Comparison of ENCODE assay signal across 32 mouse cellular contexts in the genomic region with DNA sequence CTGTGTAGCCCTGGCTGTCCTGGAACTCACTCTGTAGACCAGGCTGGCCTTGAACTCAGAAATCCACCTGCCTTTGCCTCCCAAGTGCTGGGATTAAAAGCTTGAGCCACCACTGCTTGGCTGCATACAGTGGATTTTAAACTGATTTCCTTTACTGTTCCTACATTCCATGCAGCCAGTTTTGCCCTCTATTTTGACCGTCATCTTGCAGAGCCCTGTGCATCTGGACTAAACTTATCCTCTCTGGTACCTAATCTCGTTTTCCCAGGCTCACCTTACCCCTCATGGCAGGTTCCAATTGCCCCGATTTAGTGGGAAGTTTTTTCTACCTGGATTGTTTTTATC. TPM values are rescaled to one million over a fixed set of nuclear protein-coding genes. Genes with fewer than 3 reads are reported as not detected.
DNase-seq lines count a peak whose midpoint lies in the region; ATAC-seq and TF ChIP-seq lines count a peak whose summit lies in the region.
"Had no signal": no experiment of that assay in that cellular context is flagged by ENCODE, and none has a peak within 500 bp of the region (broad histone marks: within the 10 kb centered on the region; RNA-seq: fewer than 3 reads in every experiment).

No protein-coding gene starts in this region.

- H3K27ac ChIP-seq in heart, embryonic 13.5 days (replicated peaks): peak overlapping the region; percentile 36; the same call in 1 of the 2 replicates
- H3K27ac ChIP-seq in lung, postnatal 0 days (ENCODE audit: low read length): no peak overlapping the region
- peak overlapping the region; percentile 83 for H3K27ac ChIP-seq in bone marrow, adult 2 months (ENCODE audit: control insufficient read depth, insufficient read depth, low read depth, low read length, poor library complexity)
- H3K27ac ChIP-seq in liver, embryonic 15.5 days (replicated peaks): no peak overlapping the region; the same call in 1 of the 2 replicates
- H3K27ac ChIP-seq in intestine, embryonic 16.5 days (ENCODE audit: low read length): no peak overlapping the region
- H3K27ac ChIP-seq: embryonic facial prominence, embryonic 13.5 days; forebrain, embryonic 10.5 days; limb, embryonic 10.5 days; limb, embryonic 15.5 days; midbrain, embryonic 15.5 days; stomach, postnatal 0 days had no signal

- no peak for TF ChIP-seq EP300 in lung, postnatal 0 days (IDR thresholded peaks at IDR 0.05)

- H3K4me3 ChIP-seq in heart, embryonic 13.5 days: no peak overlapping the region
- H3K4me3 ChIP-seq in lung, postnatal 0 days (ENCODE audit: low read depth, low read length): no peak overlapping the region
- peak overlapping the region; percentile 11 for H3K4me3 ChIP-seq in bone marrow, adult 2 months (replicated peaks; ENCODE audit: control insufficient read depth, low read depth, low read length)
- H3K4me3 ChIP-seq in liver, embryonic 15.5 days (replicated peaks): peak overlapping the region; percentile 68; the same call in 1 of the 2 replicates
- H3K4me3 ChIP-seq in intestine, embryonic 16.5 days (ENCODE audit: low read length): no peak overlapping the region
- H3K4me3 ChIP-seq: embryonic facial prominence, embryonic 13.5 days; forebrain, embryonic 10.5 days; limb, embryonic 10.5 days; midbrain, embryonic 15.5 days; neural tube, embryonic 15.5 days had no signal

- 79% methylated on average over 3 of the region's 3 CpGs for WGBS in heart, embryonic 13.5 days
- WGBS in lung, postnatal 0 days: 78% methylated on average over 3 of the region's 3 CpGs
- WGBS in bone marrow, adult 2 months: 34% methylated on average over 3 of the region's 3 CpGs
- 46% methylated on average over 3 of the region's 3 CpGs for WGBS in liver, embryonic 15.5 days (ENCODE audit: insufficient replicate concordance)
- 84% methylated on average over 3 of the region's 3 CpGs for WGBS in intestine, embryonic 16.5 days

- no peak for TF ChIP-seq POLR2A in bone marrow, adult 2 months (IDR thresholded peaks at IDR 0.05; ENCODE audit: borderline replicate concordance, control insufficient read depth, low read depth, low read length)

- no peak for DNase-seq in heart, postnatal 25 days (ENCODE audit: low spot score)
- no peak for DNase-seq in lung, postnatal 0 days (ENCODE audit: low spot score)
- no peak for DNase-seq in lung, postnatal 4 days
- DNase-seq: adrenal gland, adult 8-10 months; cerebellum, adult 11 months; cerebellum, adult 9-11 months; forebrain, postnatal 0 days; kidney, adult 2 months; kidney, postnatal 36 days; layer of hippocampus, postnatal 36 days; retina, postnatal 1 day; right cerebral cortex, postnatal 14 days; thymus, adult 2 months; thymus, postnatal 36 days had no signal

- no peak overlapping the region for H3K9ac ChIP-seq in heart, embryonic 13.5 days
- no peak overlapping the region for H3K9ac ChIP-seq in lung, postnatal 0 days (replicated peaks; ENCODE audit: low read depth)
- no peak overlapping the region for H3K9ac ChIP-seq in liver, embryonic 15.5 days
- no peak overlapping the region for H3K9ac ChIP-seq in intestine, embryonic 16.5 days (ENCODE audit: low read depth, low read length)
- H3K9ac ChIP-seq: embryonic facial prominence, embryonic 13.5 days; forebrain, postnatal 0 days; limb, embryonic 15.5 days; lung, embryonic 14.5 days; midbrain, embryonic 15.5 days; neural tube, embryonic 15.5 days had no signal

- ATAC-seq in heart, embryonic 13.5 days (ENCODE audit: extremely low read depth, insufficient number of reproducible peaks, low FRiP score, low TSS enrichment): no peak
- ATAC-seq in lung, postnatal 0 days: no peak
- ATAC-seq in liver, embryonic 15.5 days (ENCODE audit: insufficient read depth): no peak
- ATAC-seq in CD4-positive, CD25-positive, alpha-beta regulatory T cell, adult 4 months: no peak
- no peak for ATAC-seq in intestine, embryonic 16.5 days
- ATAC-seq: activated CD4-positive, CD25-positive, alpha-beta regulatory T cell, adult 4 months; forebrain, postnatal 0 days; hindbrain, embryonic 16.5 days; midbrain, embryonic 15.5 days had no signal

- no peak for TF ChIP-seq CTCF in lung, postnatal 0 days (IDR thresholded peaks at IDR 0.05)
- TF ChIP-seq CTCF in bone marrow, adult 2 months (IDR thresholded peaks at IDR 0.05; ENCODE audit: control insufficient read depth, insufficient read depth, low read length): no peak

- H3K9me3 ChIP-seq in heart, embryonic 13.5 days: peaks cover 6% of the 10 kb centered on the region; the same call in 1 of the 2 replicates
- H3K9me3 ChIP-seq in lung, postnatal 0 days (ENCODE audit: low read length): no peaks in the 10 kb centered on the region
- H3K9me3 ChIP-seq in liver, embryonic 15.5 days (replicated peaks): no peaks in the 10 kb centered on the region
- no peaks in the 10 kb centered on the region for H3K9me3 ChIP-seq in intestine, embryonic 16.5 days (ENCODE audit: control insufficient read depth, low read length)
- H3K9me3 ChIP-seq: embryonic facial prominence, embryonic 13.5 days; limb, embryonic 10.5 days; limb, embryonic 15.5 days; midbrain, embryonic 15.5 days; neural tube, embryonic 15.5 days had no signal

- no peak overlapping the region for H3K4me2 ChIP-seq in heart, embryonic 13.5 days
- 0 out of 2 replicates have a peak overlapping the region, but pooled peaks have one; percentile 27 for H3K4me2 ChIP-seq in lung, postnatal 0 days (replicated peaks; ENCODE audit: low read depth, low read length)
- H3K4me2 ChIP-seq in liver, embryonic 15.5 days: peak overlapping the region; percentile 98
- H3K4me2 ChIP-seq in intestine, embryonic 16.5 days (ENCODE audit: low read depth, low read length): no peak overlapping the region
- H3K4me2 ChIP-seq: embryonic facial prominence, embryonic 13.5 days; limb, embryonic 15.5 days had no signal

- peaks cover 8% of the 10 kb centered on the region; the same call in 1 of the 2 replicates for H3K36me3 ChIP-seq in heart, embryonic 13.5 days
- no peaks in the 10 kb centered on the region for H3K36me3 ChIP-seq in lung, postnatal 0 days (ENCODE audit: insufficient read depth, low read length)
- no peaks in the 10 kb centered on the region for H3K36me3 ChIP-seq in liver, embryonic 15.5 days (replicated peaks)
- H3K36me3 ChIP-seq in intestine, embryonic 16.5 days (ENCODE audit: control insufficient read depth, insufficient read depth, low read length): no peaks in the 10 kb centered on the region
- H3K36me3 ChIP-seq: embryonic facial prominence, embryonic 13.5 days; forebrain, embryonic 10.5 days; limb, embryonic 10.5 days; limb, embryonic 15.5 days; midbrain, embryonic 15.5 days; neural tube, embryonic 15.5 days had no signal

- H3K4me1 ChIP-seq in heart, embryonic 13.5 days: peaks cover 32% of the 10 kb centered on the region
- H3K4me1 ChIP-seq in lung, postnatal 0 days (ENCODE audit: insufficient read depth, low read depth, low read length): 0 out of 2 replicates have a peak, but pooled peaks cover 10% of the 10 kb centered on the region
- no peaks in the 10 kb centered on the region; the same call in 1 of the 2 replicates for H3K4me1 ChIP-seq in bone marrow, adult 2 months (ENCODE audit: control insufficient read depth, insufficient read depth, low read length)
- H3K4me1 ChIP-seq in liver, embryonic 15.5 days (replicated peaks): peaks cover 46% of the 10 kb centered on the region
- H3K4me1 ChIP-seq in intestine, embryonic 16.5 days (ENCODE audit: control insufficient read depth, insufficient read depth, low read length): peaks cover 27% of the 10 kb centered on the region

- intact Hi-C loops in heart, postnatal 25 days (cut with DNase I): no loop called here

- no peaks in the 10 kb centered on the region for H3K27me3 ChIP-seq in heart, embryonic 13.5 days (replicated peaks)
- no peaks in the 10 kb centered on the region for H3K27me3 ChIP-seq in lung, postnatal 0 days (replicated peaks; ENCODE audit: insufficient read depth, low read length)
- H3K27me3 ChIP-seq in liver, embryonic 15.5 days: no peaks in the 10 kb centered on the region
- H3K27me3 ChIP-seq in intestine, embryonic 16.5 days (replicated peaks; ENCODE audit: control insufficient read depth, insufficient read depth, low read length): no peaks in the 10 kb centered on the region
- H3K27me3 ChIP-seq: embryonic facial prominence, embryonic 13.5 days; limb, embryonic 15.5 days; midbrain, embryonic 15.5 days; neural tube, embryonic 15.5 days had no signal

RNA-seq across cellular contexts. Expression of gene Snx32, which starts 2.6 kb away (rescaled TPM):
- polyA plus RNA-seq in heart, embryonic 13.5 days (2015; fragmentation: Nextera tagmentation; extraction: Ambion mirVana): 13.5 and 14.8 TPM in 2 replicates
- total RNA-seq in heart, postnatal 25 days (2021): 1 to 10 TPM; 6.2 to 8.1 TPM
- 3.6 and 3.7 TPM in 2 replicates for polyA plus RNA-seq in lung, postnatal 0 days (2015; fragmentation: Nextera tagmentation; extraction: Ambion mirVana)
- polyA plus RNA-seq in bone marrow, adult 2 months (2011; ENCODE audit: insufficient read depth, insufficient read length, low replicate concordance, missing spikeins): 15.6 and 32.5 TPM in 2 replicates
- polyA plus RNA-seq in liver, embryonic 15.5 days (2015; fragmentation: Nextera tagmentation; extraction: Ambion mirVana): 6.8 and 7.0 TPM in 2 replicates
- 10 to 100 TPM; 20.2 to 23.6 TPM for polyA plus RNA-seq in CD4-positive, CD25-positive, alpha-beta regulatory T cell, adult 4 months (2017; shearing (Covaris generic))
- 6.9 and 7.4 TPM in 2 replicates for polyA plus RNA-seq in intestine, embryonic 16.5 days (2015; fragmentation: Nextera tagmentation; extraction: Ambion mirVana)

RNA-seq across cellular contexts. Expression of gene 1700020D05Rik, which starts 9.4 kb away (rescaled TPM):
- not detected in 2 replicates for polyA plus RNA-seq in heart, embryonic 13.5 days (2015; fragmentation: Nextera tagmentation; extraction: Ambion mirVana)
- 1 to 10 TPM in 1 of 2 experiments, under 1 TPM in 1; 0.78 to 1.0 TPM for total RNA-seq in heart, postnatal 25 days (2021)
- not detected in 2 replicates for polyA plus RNA-seq in lung, postnatal 0 days (2015; fragmentation: Nextera tagmentation; extraction: Ambion mirVana)
- polyA plus RNA-seq in bone marrow, adult 2 months (2011; ENCODE audit: insufficient read depth, insufficient read length, low replicate concordance, missing spikeins): 4.0 and 4.8 TPM in 2 replicates
- 0.12 TPM in 1 of 2 replicates, not detected in the other for polyA plus RNA-seq in liver, embryonic 15.5 days (2015; fragmentation: Nextera tagmentation; extraction: Ambion mirVana)
- polyA plus RNA-seq in CD4-positive, CD25-positive, alpha-beta regulatory T cell, adult 4 months (2017; shearing (Covaris generic)): not detected
- polyA plus RNA-seq in intestine, embryonic 16.5 days (2015; fragmentation: Nextera tagmentation; extraction: Ambion mirVana): not detected in 2 replicates
- total RNA-seq: common myeloid progenitor, adult 5-6 weeks had no signal
- polyA plus RNA-seq: embryonic facial prominence, embryonic 13.5 days; forebrain, embryonic 10.5 days; forebrain, postnatal 0 days; intestine, embryonic 14.5 days; kidney, embryonic 16.5 days; limb, embryonic 10.5 days; limb, embryonic 15.5 days; midbrain, embryonic 15.5 days; stomach, postnatal 0 days had no signal

RNA-seq across cellular contexts. Expression of gene Cfl1, which starts 22.7 kb away (rescaled TPM):
- 1,825 and 1,925 TPM in 2 replicates for polyA plus RNA-seq in heart, embryonic 13.5 days (2015; fragmentation: Nextera tagmentation; extraction: Ambion mirVana)
- total RNA-seq in heart, postnatal 25 days (2021): 100 to 1,000 TPM; 209 to 212 TPM
- polyA plus RNA-seq in lung, postnatal 0 days (2015; fragmentation: Nextera tagmentation; extraction: Ambion mirVana): 1,591 and 1,653 TPM in 2 replicates
- polyA plus RNA-seq in bone marrow, adult 2 months (2011; ENCODE audit: insufficient read depth, insufficient read length, low replicate concordance, missing spikeins): 441 and 478 TPM in 2 replicates
- polyA plus RNA-seq in liver, embryonic 15.5 days (2015; fragmentation: Nextera tagmentation; extraction: Ambion mirVana): 992 and 1,073 TPM in 2 replicates
- 1,000 to 10,000 TPM; 1,977 to 2,151 TPM for polyA plus RNA-seq in CD4-positive, CD25-positive, alpha-beta regulatory T cell, adult 4 months (2017; shearing (Covaris generic))
- polyA plus RNA-seq in intestine, embryonic 16.5 days (2015; fragmentation: Nextera tagmentation; extraction: Ambion mirVana): 2,274 and 2,378 TPM in 2 replicates

RNA-seq across cellular contexts. Expression of gene Mus81, which starts 24.8 kb away (rescaled TPM):
- polyA plus RNA-seq in heart, embryonic 13.5 days (2015; fragmentation: Nextera tagmentation; extraction: Ambion mirVana): 36.8 and 38.9 TPM in 2 replicates
- total RNA-seq in heart, postnatal 25 days (2021): 10 to 100 TPM; 21.0 to 21.5 TPM
- 46.7 and 50.2 TPM in 2 replicates for polyA plus RNA-seq in lung, postnatal 0 days (2015; fragmentation: Nextera tagmentation; extraction: Ambion mirVana)
- 43.1 and 55.9 TPM in 2 replicates for polyA plus RNA-seq in bone marrow, adult 2 months (2011; ENCODE audit: insufficient read depth, insufficient read length, low replicate concordance, missing spikeins)
- 14.0 and 16.4 TPM in 2 replicates for polyA plus RNA-seq in liver, embryonic 15.5 days (2015; fragmentation: Nextera tagmentation; extraction: Ambion mirVana)
- polyA plus RNA-seq in CD4-positive, CD25-positive, alpha-beta regulatory T cell, adult 4 months (2017; shearing (Covaris generic)): 10 to 100 TPM; 44.8 to 51.5 TPM
- 32.7 and 36.5 TPM in 2 replicates for polyA plus RNA-seq in intestine, embryonic 16.5 days (2015; fragmentation: Nextera tagmentation; extraction: Ambion mirVana)

RNA-seq across cellular contexts. Expression of gene Efemp2, which starts 39.2 kb away (rescaled TPM):
- 74.0 and 80.7 TPM in 2 replicates for polyA plus RNA-seq in heart, embryonic 13.5 days (2015; fragmentation: Nextera tagmentation; extraction: Ambion mirVana)
- 10 to 100 TPM in 1 of 2 experiments, 1 to 10 TPM in 1; 9.9 to 10.3 TPM for total RNA-seq in heart, postnatal 25 days (2021)
- polyA plus RNA-seq in lung, postnatal 0 days (2015; fragmentation: Nextera tagmentation; extraction: Ambion mirVana): 91.8 and 96.1 TPM in 2 replicates
- polyA plus RNA-seq in bone marrow, adult 2 months (2011; ENCODE audit: insufficient read depth, insufficient read length, low replicate concordance, missing spikeins): 229 and 236 TPM in 2 replicates
- 16.0 and 17.5 TPM in 2 replicates for polyA plus RNA-seq in liver, embryonic 15.5 days (2015; fragmentation: Nextera tagmentation; extraction: Ambion mirVana)
- 1 to 10 TPM; 1.5 to 4.6 TPM for polyA plus RNA-seq in CD4-positive, CD25-positive, alpha-beta regulatory T cell, adult 4 months (2017; shearing (Covaris generic))
- 106 and 112 TPM in 2 replicates for polyA plus RNA-seq in intestine, embryonic 16.5 days (2015; fragmentation: Nextera tagmentation; extraction: Ambion mirVana)

Comparison
In these comparisons a context has a peak if more than half of its experiments do, and no peak if none do; other contexts are left out.
1. H3K27ac ChIP-seq: peak in heart, embryonic 13.5 days (single experiment) and bone marrow, adult 2 months (single experiment); none in lung, postnatal 0 days (single experiment), liver, embryonic 15.5 days (single experiment) and intestine, embryonic 16.5 days (single experiment).
2. H3K4me2 ChIP-seq: peak in lung, postnatal 0 days (single experiment) and liver, embryonic 15.5 days (single experiment); none in heart, embryonic 13.5 days (single experiment) and intestine, embryonic 16.5 days (single experiment).
3. H3K4me3 ChIP-seq: peak in bone marrow, adult 2 months (single experiment) and liver, embryonic 15.5 days (single experiment); none in heart, embryonic 13.5 days (single experiment), lung, postnatal 0 days (single experiment) and intestine, embryonic 16.5 days (single experiment).